Mouse (Mus musculus): Measurements from ENCODE around the gene Dupd1. TPM values are rescaled to one million over a fixed set of nuclear protein-coding genes. Genes with fewer than 3 reads are reported as not detected.

The Dupd1 gene
- polyA plus RNA-seq, 1 experiment from 2014 or later = 0.54 TPM

- ATAC-seq (replicated peaks; ENCODE audit: extremely low read depth, insufficient read depth, low FRiP score) = no peak
- 85% methylated on average over 15 of the region's 15 CpGs for WGBS
- H3K9ac ChIP-seq (ENCODE audit: low read length) = no peak overlapping the region
- H3K4me3 ChIP-seq (ENCODE audit: low read length) = no peak overlapping the region
- H3K4me2 ChIP-seq (ENCODE audit: low read depth, low read length) = no peak overlapping the region
- no peaks in the 10 kb centered on the region for H3K36me3 ChIP-seq (ENCODE audit: control insufficient read depth, insufficient read depth)
- H3K27me3 ChIP-seq (ENCODE audit: control insufficient read depth, insufficient read depth, low read length) = no peaks in the 10 kb centered on the region
- no peaks in the 10 kb centered on the region; the same call in 1 of the 2 replicates for H3K9me3 ChIP-seq (replicated peaks; ENCODE audit: control insufficient read depth, low read length)
- H3K27ac ChIP-seq (ENCODE audit: low read length) = no peak overlapping the region
- H3K4me1 ChIP-seq (ENCODE audit: control insufficient read depth, insufficient read depth, low read length) = peaks cover 6% of the 10 kb centered on the region; the same call in 1 of the 2 replicates
Observed at GRCm38 (mm10) chr14:21733131-21733905, 18.9 kb upstream of the Dupd1 start.

GRCm38 (mm10) chr14:21729936-21730335 lies 15.6 kb upstream of the Dupd1 start:
- no peak overlapping the region for H3K4me3 ChIP-seq (ENCODE audit: low read length)
- no peak for ATAC-seq (replicated peaks; ENCODE audit: extremely low read depth, insufficient read depth, low FRiP score)
- no peak overlapping the region for H3K4me2 ChIP-seq (ENCODE audit: low read depth, low read length)
- H3K27me3 ChIP-seq (ENCODE audit: control insufficient read depth, insufficient read depth, low read length) = no peaks in the 10 kb centered on the region
- H3K36me3 ChIP-seq (ENCODE audit: control insufficient read depth, insufficient read depth) = no peaks in the 10 kb centered on the region
- peaks cover 6% of the 10 kb centered on the region; the same call in 1 of the 2 replicates for H3K4me1 ChIP-seq (ENCODE audit: control insufficient read depth, insufficient read depth, low read length)
- WGBS = 91% methylated on average over 4 of the region's 4 CpGs
- no peaks in the 10 kb centered on the region; the same call in 1 of the 2 replicates for H3K9me3 ChIP-seq (replicated peaks; ENCODE audit: control insufficient read depth, low read length)
- H3K27ac ChIP-seq (ENCODE audit: low read length) = no peak overlapping the region
- H3K9ac ChIP-seq (ENCODE audit: low read length) = no peak overlapping the region

GRCm38 (mm10) chr14:21729031-21729732 lies 14.8 kb upstream of the Dupd1 start:
- H3K4me2 ChIP-seq (ENCODE audit: low read depth, low read length) = no peak overlapping the region
- no peaks in the 10 kb centered on the region for H3K27me3 ChIP-seq (ENCODE audit: control insufficient read depth, insufficient read depth, low read length)
- H3K36me3 ChIP-seq (ENCODE audit: control insufficient read depth, insufficient read depth) = no peaks in the 10 kb centered on the region
- ATAC-seq (replicated peaks; ENCODE audit: extremely low read depth, insufficient read depth, low FRiP score) = no peak
- H3K9me3 ChIP-seq (replicated peaks; ENCODE audit: control insufficient read depth, low read length) = no peaks in the 10 kb centered on the region; the same call in 1 of the 2 replicates
- H3K27ac ChIP-seq (ENCODE audit: low read length) = no peak overlapping the region
- H3K4me1 ChIP-seq (ENCODE audit: control insufficient read depth, insufficient read depth, low read length) = peaks cover 6% of the 10 kb centered on the region; the same call in 1 of the 2 replicates
- no peak overlapping the region for H3K9ac ChIP-seq (ENCODE audit: low read length)
- no peak overlapping the region for H3K4me3 ChIP-seq (ENCODE audit: low read length)
- 54% methylated on average over 6 of the region's 6 CpGs for WGBS

GRCm38 (mm10) chr14:21722021-21722698 lies 7.8 kb upstream of the Dupd1 start:
- Histone ChIP-seq H3K36me3 (ENCODE audit: control insufficient read depth, insufficient read depth) (no peaks in the 10 kb centered on the region), H3K27me3 (ENCODE audit: control insufficient read depth, insufficient read depth, low read length) (no peaks in the 10 kb centered on the region), H3K4me3 (ENCODE audit: low read length) (no peak overlapping the region), H3K4me2 (ENCODE audit: low read depth, low read length) (no peak overlapping the region), H3K9me3 (replicated peaks; ENCODE audit: control insufficient read depth, low read length) (no peaks in the 10 kb centered on the region; the same call in 1 of the 2 replicates), H3K9ac (ENCODE audit: low read length) (no peak overlapping the region), H3K4me1 (ENCODE audit: control insufficient read depth, insufficient read depth, low read length) (peaks cover 16% of the 10 kb centered on the region), H3K27ac (ENCODE audit: low read length) (no peak overlapping the region)
- no peak for ATAC-seq (replicated peaks; ENCODE audit: extremely low read depth, insufficient read depth, low FRiP score)
- WGBS = 84% methylated on average over 8 of the region's 8 CpGs

- H3K27ac ChIP-seq (ENCODE audit: low read length) = peak overlapping the region; percentile 6
- WGBS = 43% methylated on average over 4 of the region's 4 CpGs
- no peak; the same call in 1 of the 2 replicates for ATAC-seq (replicated peaks; ENCODE audit: extremely low read depth, insufficient read depth, low FRiP score)
Observed at GRCm38 (mm10) chr14:21720430-21721205, 6.2 kb upstream of the Dupd1 start.

GRCm38 (mm10) chr14:21719646-21720383 lies 5.4 kb upstream of the Dupd1 start:
- 17% methylated on average over 17 of the region's 17 CpGs for WGBS
- H3K36me3 ChIP-seq (ENCODE audit: control insufficient read depth, insufficient read depth) = no peaks in the 10 kb centered on the region
- 0 out of 2 replicates have a peak overlapping the region, but pooled peaks have one; percentile 39 for H3K9ac ChIP-seq (ENCODE audit: low read length)
- H3K4me1 ChIP-seq (ENCODE audit: control insufficient read depth, insufficient read depth, low read length) = peaks cover 16% of the 10 kb centered on the region
- ATAC-seq (replicated peaks; ENCODE audit: extremely low read depth, insufficient read depth, low FRiP score) = peak; percentile 38
- peak overlapping the region; percentile 24 for H3K4me2 ChIP-seq (ENCODE audit: low read depth, low read length)
- peak overlapping the region; percentile 6 for H3K27ac ChIP-seq (ENCODE audit: low read length)
- H3K9me3 ChIP-seq (replicated peaks; ENCODE audit: control insufficient read depth, low read length) = no peaks in the 10 kb centered on the region; the same call in 1 of the 2 replicates
- H3K27me3 ChIP-seq (ENCODE audit: control insufficient read depth, insufficient read depth, low read length) = no peaks in the 10 kb centered on the region
- no peak overlapping the region for H3K4me3 ChIP-seq (ENCODE audit: low read length)

More at GRCm38 (mm10) chr14:21720430-21721205, 6.2 kb upstream of the Dupd1 start:
- no peak overlapping the region for H3K4me2 ChIP-seq (ENCODE audit: low read depth, low read length)
- peaks cover 16% of the 10 kb centered on the region for H3K4me1 ChIP-seq (ENCODE audit: control insufficient read depth, insufficient read depth, low read length)
- H3K27me3 ChIP-seq (ENCODE audit: control insufficient read depth, insufficient read depth, low read length) = no peaks in the 10 kb centered on the region
- no peaks in the 10 kb centered on the region; the same call in 1 of the 2 replicates for H3K9me3 ChIP-seq (replicated peaks; ENCODE audit: control insufficient read depth, low read length)
- no peak overlapping the region for H3K9ac ChIP-seq (ENCODE audit: low read length)
- H3K4me3 ChIP-seq (ENCODE audit: low read length) = no peak overlapping the region
- no peaks in the 10 kb centered on the region for H3K36me3 ChIP-seq (ENCODE audit: control insufficient read depth, insufficient read depth)

GRCm38 (mm10) chr14:21711231-21711630 lies 3.1 kb downstream of the Dupd1 start:
- H3K4me3 ChIP-seq (ENCODE audit: low read length) = no peak overlapping the region
- H3K4me2 ChIP-seq (ENCODE audit: low read depth, low read length) = no peak overlapping the region
- H3K27me3 ChIP-seq (ENCODE audit: control insufficient read depth, insufficient read depth, low read length) = no peaks in the 10 kb centered on the region
- H3K27ac ChIP-seq (ENCODE audit: low read length) = no peak overlapping the region
- 69% methylated on average over 2 of the region's 2 CpGs for WGBS
- H3K9me3 ChIP-seq (replicated peaks; ENCODE audit: control insufficient read depth, low read length) = no peaks in the 10 kb centered on the region
- ATAC-seq (replicated peaks; ENCODE audit: extremely low read depth, insufficient read depth, low FRiP score) = no peak
- H3K9ac ChIP-seq (ENCODE audit: low read length) = no peak overlapping the region
- no peaks in the 10 kb centered on the region for H3K36me3 ChIP-seq (ENCODE audit: control insufficient read depth, insufficient read depth)
- H3K4me1 ChIP-seq (ENCODE audit: control insufficient read depth, insufficient read depth, low read length) = peaks cover 17% of the 10 kb centered on the region

GRCm38 (mm10) chr14:21709545-21709944 lies 4.8 kb downstream of the Dupd1 start:
- H3K36me3 ChIP-seq (ENCODE audit: control insufficient read depth, insufficient read depth) = no peaks in the 10 kb centered on the region
- no peaks in the 10 kb centered on the region for H3K27me3 ChIP-seq (ENCODE audit: control insufficient read depth, insufficient read depth, low read length)
- H3K4me3 ChIP-seq (ENCODE audit: low read length) = no peak overlapping the region
- 0 out of 2 replicates have a peak overlapping the region, but pooled peaks have one; percentile 7 for H3K27ac ChIP-seq (ENCODE audit: low read length)
- H3K9ac ChIP-seq (ENCODE audit: low read length) = no peak overlapping the region
- H3K4me2 ChIP-seq (ENCODE audit: low read depth, low read length) = no peak overlapping the region
- H3K4me1 ChIP-seq (ENCODE audit: control insufficient read depth, insufficient read depth, low read length) = peaks cover 17% of the 10 kb centered on the region
- H3K9me3 ChIP-seq (replicated peaks; ENCODE audit: control insufficient read depth, low read length) = no peaks in the 10 kb centered on the region
- ATAC-seq (replicated peaks; ENCODE audit: extremely low read depth, insufficient read depth, low FRiP score) = no peak
- 54% methylated on average over 2 of the region's 2 CpGs for WGBS

Measured in heart, embryonic 16.5 days (tissue).